Mouse (Mus musculus): ENCODE results near the gene Rsrc1. TPM values are rescaled to one million over a fixed set of nuclear protein-coding genes. Genes with fewer than 3 reads are reported as not detected.

Rsrc1 gene
- total RNA-seq, 1 experiment from 2014 or later, result 36.8 TPM

GRCm38 (mm10) chr3:67351406-67352127, 370.4 kb downstream of the Rsrc1 start:
- no peak for ATAC-seq (replicated peaks; ENCODE audit: insufficient number of reproducible peaks, low FRiP score, low TSS enrichment, poor library complexity, severe bottlenecking)

- ATAC-seq (replicated peaks; ENCODE audit: insufficient number of reproducible peaks, low FRiP score, low TSS enrichment, poor library complexity, severe bottlenecking), result no peak
Observed at GRCm38 (mm10) chr3:67352128-67352762, 371.1 kb downstream of the Rsrc1 start.

- ATAC-seq (replicated peaks; ENCODE audit: insufficient number of reproducible peaks, low FRiP score, low TSS enrichment, poor library complexity, severe bottlenecking), result no peak
Observed at GRCm38 (mm10) chr3:67352763-67353149, 371.6 kb downstream of the Rsrc1 start.

- ATAC-seq (replicated peaks; ENCODE audit: insufficient number of reproducible peaks, low FRiP score, low TSS enrichment, poor library complexity, severe bottlenecking), result no peak
Observed at GRCm38 (mm10) chr3:67358376-67358775, 377.2 kb downstream of the Rsrc1 start.

GRCm38 (mm10) chr3:67366087-67366892, 385.1 kb downstream of the Rsrc1 start:
- no peak for ATAC-seq (replicated peaks; ENCODE audit: insufficient number of reproducible peaks, low FRiP score, low TSS enrichment, poor library complexity, severe bottlenecking)

GRCm38 (mm10) chr3:67367481-67367880, 386.3 kb downstream of the Rsrc1 start:
- no peak for ATAC-seq (replicated peaks; ENCODE audit: insufficient number of reproducible peaks, low FRiP score, low TSS enrichment, poor library complexity, severe bottlenecking)

GRCm38 (mm10) chr3:67369407-67370079, 388.4 kb downstream of the Rsrc1 start:
- no peak for ATAC-seq (replicated peaks; ENCODE audit: insufficient number of reproducible peaks, low FRiP score, low TSS enrichment, poor library complexity, severe bottlenecking)

GRCm38 (mm10) chr3:67372194-67372593, 391.0 kb downstream of the Rsrc1 start:
- no peak for ATAC-seq (replicated peaks; ENCODE audit: insufficient number of reproducible peaks, low FRiP score, low TSS enrichment, poor library complexity, severe bottlenecking)

- no peak for ATAC-seq (replicated peaks; ENCODE audit: insufficient number of reproducible peaks, low FRiP score, low TSS enrichment, poor library complexity, severe bottlenecking)
Observed at GRCm38 (mm10) chr3:67372781-67373180, 391.6 kb downstream of the Rsrc1 start.

GRCm38 (mm10) chr3:67373872-67374271, 392.7 kb downstream of the Rsrc1 start, which contains the start of gene Mlf1:
TSS of gene Mlf1 (plus strand) at chr3:67374097.
- 0 out of 2 replicates have a peak, but pooled peaks have one; percentile 22 for ATAC-seq (replicated peaks; ENCODE audit: insufficient number of reproducible peaks, low FRiP score, low TSS enrichment, poor library complexity, severe bottlenecking)

- ATAC-seq (replicated peaks; ENCODE audit: insufficient number of reproducible peaks, low FRiP score, low TSS enrichment, poor library complexity, severe bottlenecking), result no peak
Observed at GRCm38 (mm10) chr3:67374360-67374778, 393.2 kb downstream of the Rsrc1 start.

GRCm38 (mm10) chr3:67375063-67375462, 393.9 kb downstream of the Rsrc1 start, which contains the start of gene Gm17402:
TSS of gene Gm17402 (minus strand) at chr3:67375163.
- ATAC-seq (replicated peaks; ENCODE audit: insufficient number of reproducible peaks, low FRiP score, low TSS enrichment, poor library complexity, severe bottlenecking), result no peak

GRCm38 (mm10) chr3:67378215-67378614, 397.0 kb downstream of the Rsrc1 start:
- ATAC-seq (replicated peaks; ENCODE audit: insufficient number of reproducible peaks, low FRiP score, low TSS enrichment, poor library complexity, severe bottlenecking), result no peak

Other genes starting within 250 kb of the Rsrc1 start
- 0.10 to 0.29 TPM in 2 of 3 replicates, not detected in the other for gene Shox2, start 381 bp downstream of the Rsrc1 start, total RNA-seq (2017)